Mouse (Mus musculus): ENCODE data around the gene Gli3.

DNA sequence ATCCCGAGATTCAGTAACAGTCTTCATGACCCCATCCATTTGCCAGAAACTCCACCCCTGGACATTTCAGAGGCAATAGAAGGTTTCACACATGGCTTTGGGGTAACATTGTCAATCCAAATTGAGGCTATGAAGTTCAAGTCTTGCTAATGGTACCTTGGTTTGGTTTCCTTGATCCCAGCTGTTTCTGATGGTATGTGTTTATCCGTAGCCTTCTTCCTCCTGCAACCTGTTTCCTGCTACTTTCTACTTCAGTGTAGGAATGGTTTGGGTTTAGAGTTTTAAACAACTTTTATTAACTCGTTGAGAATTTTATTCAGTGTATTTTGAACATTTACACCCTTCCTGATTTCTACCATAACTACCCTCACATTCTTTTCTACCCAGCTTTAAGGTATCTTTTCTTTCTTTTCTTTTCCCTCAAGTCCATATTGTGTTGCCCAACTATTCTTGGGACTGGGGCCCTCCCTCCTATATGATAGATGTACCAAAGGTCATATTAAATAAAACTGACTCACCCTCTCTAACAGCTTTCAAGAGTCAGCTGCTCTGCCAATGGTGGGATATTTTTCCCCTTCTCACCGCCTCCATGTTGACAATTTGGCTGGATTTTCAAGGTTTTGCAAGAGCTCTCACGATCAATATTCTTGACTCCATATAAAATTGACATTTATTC, 225.9 kb downstream of the Gli3 start:
- TF ChIP-seq GATA1 (IDR thresholded peaks at IDR 0.05; ENCODE audit: low read length) (no peak), TAL1 (IDR thresholded peaks at IDR 0.05; ENCODE audit: low read length) (no peak)
